Comparison of ENCODE assay signal across 12 mouse cellular contexts in genomic region chr5:114651449-114651848, GRCm38 (mm10). TPM values are rescaled to one million over a fixed set of nuclear protein-coding genes. Genes with fewer than 3 reads are reported as not detected.
A peak's percentile ranks its signal among the peaks of the same experiment; 100 is the strongest.
DNase-seq lines count a peak whose midpoint lies in the region; ATAC-seq and TF ChIP-seq lines count a peak whose summit lies in the region.
"Had no signal": no experiment of that assay in that cellular context is flagged by ENCODE, and none has a peak within 500 bp of the region (broad histone marks: within the 10 kb centered on the region; RNA-seq: fewer than 3 reads in every experiment).

No protein-coding gene starts in this region.

- H3K4me2 ChIP-seq in kidney, embryonic 14.5 days (replicated peaks; ENCODE audit: low read depth, low read length) = peak overlapping the region; percentile 24; the same call in 1 of the 2 replicates
- peak overlapping the region; percentile 11; the same call in 1 of the 2 replicates for H3K4me2 ChIP-seq in limb, embryonic 13.5 days (replicated peaks)
- H3K4me2 ChIP-seq: liver, embryonic 15.5 days had no signal

- H3K4me3 ChIP-seq in kidney, embryonic 14.5 days (ENCODE audit: low read length) = no peak overlapping the region
- H3K4me3 ChIP-seq in bone marrow macrophage, adult 2 months (ENCODE audit: insufficient read depth, low read length) = no peak overlapping the region
- peak overlapping the region; percentile 36 for H3K4me3 ChIP-seq in embryonic facial prominence, embryonic 10.5 days
- H3K4me3 ChIP-seq in limb, embryonic 13.5 days = no peak overlapping the region
- H3K4me3 ChIP-seq: liver, embryonic 15.5 days had no signal

- no peaks in the 10 kb centered on the region for H3K36me3 ChIP-seq in kidney, embryonic 14.5 days (ENCODE audit: control insufficient read depth, insufficient read depth, low read length)
- H3K36me3 ChIP-seq in embryonic facial prominence, embryonic 10.5 days (replicated peaks) = no peaks in the 10 kb centered on the region
- no peaks in the 10 kb centered on the region for H3K36me3 ChIP-seq in limb, embryonic 13.5 days
- H3K36me3 ChIP-seq: G1E; liver, embryonic 15.5 days had no signal

- H3K9me3 ChIP-seq in kidney, embryonic 14.5 days (ENCODE audit: control insufficient read depth, low read length) = no peaks in the 10 kb centered on the region
- H3K9me3 ChIP-seq in embryonic facial prominence, embryonic 10.5 days = no peaks in the 10 kb centered on the region
- H3K9me3 ChIP-seq in limb, embryonic 13.5 days = no peaks in the 10 kb centered on the region
- H3K9me3 ChIP-seq: G1E; liver, embryonic 15.5 days; megakaryocyte, embryonic 14.5 days had no signal

- WGBS in kidney, embryonic 14.5 days = 12% methylated on average over 3 of the region's 3 CpGs
- 15% methylated on average over 3 of the region's 3 CpGs for WGBS in embryonic facial prominence, embryonic 10.5 days
- WGBS in limb, embryonic 13.5 days = 25% methylated on average over 3 of the region's 3 CpGs

- ATAC-seq in kidney, embryonic 14.5 days (ENCODE audit: low FRiP score, low TSS enrichment) = no peak
- ATAC-seq in limb, embryonic 13.5 days (ENCODE audit: low FRiP score, low read depth) = no peak
- ATAC-seq: forebrain, embryonic 16.5 days had no signal

- TF ChIP-seq CTCF in bone marrow macrophage, adult 2 months (IDR thresholded peaks at IDR 0.05; ENCODE audit: low read depth, low read length) = 0 out of 2 replicates have a peak, but pooled peaks have one; percentile 7

- H3K27me3 ChIP-seq in kidney, embryonic 14.5 days (ENCODE audit: control insufficient read depth, insufficient read depth, low read length) = peaks cover 4% of the 10 kb centered on the region
- H3K27me3 ChIP-seq in embryonic facial prominence, embryonic 10.5 days (replicated peaks; ENCODE audit: low read depth, poor library complexity, severe bottlenecking) = peaks cover 80% of the 10 kb centered on the region
- H3K27me3 ChIP-seq in limb, embryonic 13.5 days = peaks cover 19% of the 10 kb centered on the region

- DNase-seq in kidney, postnatal 14 days = no peak
- DNase-seq in embryonic facial prominence, embryonic 10.5 days (ENCODE audit: low spot score) = peak; percentile 37
- DNase-seq in thymus, postnatal 36 days = no peak
- DNase-seq in cerebellum, adult 9-10 months = no peak
- DNase-seq: kidney, adult 2 months had no signal

- H3K27ac ChIP-seq in kidney, embryonic 14.5 days (ENCODE audit: low read depth, low read length) = peak overlapping the region; percentile 45; the same call in 1 of the 2 replicates
- H3K27ac ChIP-seq in bone marrow macrophage, adult 2 months (ENCODE audit: insufficient read depth, low read depth, low read length) = no peak overlapping the region
- H3K27ac ChIP-seq in embryonic facial prominence, embryonic 10.5 days (replicated peaks) = peak overlapping the region; percentile 76
- peak overlapping the region; percentile 48; the same call in 1 of the 2 replicates for H3K27ac ChIP-seq in limb, embryonic 13.5 days
- H3K27ac ChIP-seq: liver, embryonic 15.5 days had no signal

- peaks cover 39% of the 10 kb centered on the region for H3K4me1 ChIP-seq in kidney, embryonic 14.5 days (ENCODE audit: control insufficient read depth, insufficient read depth, low read length)
- peaks cover 11% of the 10 kb centered on the region for H3K4me1 ChIP-seq in bone marrow macrophage, adult 2 months (ENCODE audit: control insufficient read depth, insufficient read depth, low read length)
- H3K4me1 ChIP-seq in embryonic facial prominence, embryonic 10.5 days = peaks cover 63% of the 10 kb centered on the region
- H3K4me1 ChIP-seq in limb, embryonic 13.5 days = peaks cover 39% of the 10 kb centered on the region

- H3K9ac ChIP-seq in kidney, embryonic 14.5 days (ENCODE audit: low read depth, low read length) = peak overlapping the region; percentile 34; the same call in 1 of the 2 replicates
- no peak overlapping the region for H3K9ac ChIP-seq in limb, embryonic 13.5 days
- H3K9ac ChIP-seq: liver, embryonic 15.5 days had no signal

- no peak for TF ChIP-seq POLR2A in bone marrow macrophage, adult 2 months (IDR thresholded peaks at IDR 0.05; ENCODE audit: borderline replicate concordance, low read depth, low read length)

RNA-seq across cellular contexts. Expression of gene Trpv4, which starts 6.8 kb away (rescaled TPM):
- polyA plus RNA-seq in kidney, embryonic 14.5 days (2014; fragmentation: Nextera tagmentation; extraction: Ambion mirVana) = 12.8 and 18.6 TPM in 2 replicates
- 27.4 and 31.8 TPM in 2 replicates for polyA plus RNA-seq in bone marrow macrophage, adult 2 months (2012; ENCODE audit: insufficient read depth, insufficient read length, missing spikeins)
- 0.75 and 0.91 TPM in 2 replicates for polyA plus RNA-seq in embryonic facial prominence, embryonic 10.5 days (2016; fragmentation: Nextera tagmentation; extraction: Ambion mirVana)
- 8.4 and 11.8 TPM in 2 replicates for polyA plus RNA-seq in limb, embryonic 13.5 days (2015; fragmentation: Nextera tagmentation; extraction: Ambion mirVana)

RNA-seq across cellular contexts. Expression of gene Gltp, which starts 39.3 kb away (rescaled TPM):
- polyA plus RNA-seq in kidney, embryonic 14.5 days (2014; fragmentation: Nextera tagmentation; extraction: Ambion mirVana) = 42.6 and 64.5 TPM in 2 replicates
- polyA plus RNA-seq in bone marrow macrophage, adult 2 months (2012; ENCODE audit: insufficient read depth, insufficient read length, missing spikeins) = 336 and 371 TPM in 2 replicates
- polyA plus RNA-seq in embryonic facial prominence, embryonic 10.5 days (2016; fragmentation: Nextera tagmentation; extraction: Ambion mirVana) = 75.1 and 79.0 TPM in 2 replicates
- 95.1 and 97.0 TPM in 2 replicates for polyA plus RNA-seq in limb, embryonic 13.5 days (2015; fragmentation: Nextera tagmentation; extraction: Ambion mirVana)

RNA-seq across cellular contexts. Expression of gene Tchp, which starts 56.1 kb away (rescaled TPM):
- polyA plus RNA-seq in kidney, embryonic 14.5 days (2014; fragmentation: Nextera tagmentation; extraction: Ambion mirVana) = 10.0 and 18.5 TPM in 2 replicates
- 13.1 and 13.7 TPM in 2 replicates for polyA plus RNA-seq in bone marrow macrophage, adult 2 months (2012; ENCODE audit: insufficient read depth, insufficient read length, missing spikeins)
- polyA plus RNA-seq in embryonic facial prominence, embryonic 10.5 days (2016; fragmentation: Nextera tagmentation; extraction: Ambion mirVana) = 20.7 and 22.0 TPM in 2 replicates
- 19.4 and 23.3 TPM in 2 replicates for polyA plus RNA-seq in limb, embryonic 13.5 days (2015; fragmentation: Nextera tagmentation; extraction: Ambion mirVana)
